Mouse (Mus musculus) bone marrow, adult 2 months (tissue): ENCODE data around the gene Sik3. TPM values are rescaled to one million over a fixed set of nuclear protein-coding genes. Genes with fewer than 3 reads are reported as not detected.

Experiments
- H3K27ac ChIP-seq: fragments of 200-500 bp; 2 replicates; pipeline ENCODE4 v1.5.1; 2012; ENCODE audit warnings: low read depth, mild to moderate bottlenecking, control low read depth, inconsistent platforms, low read length; ENCODE audit not compliant: control insufficient read depth, poor library complexity, insufficient read depth
- H3K4me1 ChIP-seq: fragments of 200-500 bp; 2 replicates; pipeline ENCODE4 v1.6.1; 2011; ENCODE audit warnings: low read length; ENCODE audit not compliant: control insufficient read depth, insufficient read depth
- H3K4me3 ChIP-seq: fragments of 200-500 bp; replicated peaks from 2 replicates; pipeline ENCODE3; 2011; ENCODE audit warnings: mild to moderate bottlenecking, low read depth, low read length, control low read depth; ENCODE audit not compliant: control insufficient read depth
- CTCF ChIP-seq: fragments of 200-500 bp; IDR thresholded peaks from 2 replicates; pipeline ENCODE4 v1.5.1; 2011; ENCODE audit warnings: low read length, control low read depth; ENCODE audit not compliant: control insufficient read depth, insufficient read depth
- POLR2A ChIP-seq: fragments of 200-500 bp; IDR thresholded peaks from 2 replicates; pipeline ENCODE4 v1.6.1; 2011; ENCODE audit warnings: low read depth, mild to moderate bottlenecking, control low read depth, low read length, borderline replicate concordance; ENCODE audit not compliant: control insufficient read depth
- WGBS: fragments of 180-500 bp; shearing (Covaris S2); methylation state at CpG from one replicate; pipeline ENCODE4 v1.1.7; 2018; 5-methylcytosine and 5-hydroxymethylcytosine counted together
- polyA plus RNA-seq: library from polyadenylated mRNA; stranded (reverse); fragments of >200 nt; gene quantifications from 2 replicates; pipeline ENCODE4 v1.2.4, GENCODE M21; 2011; ENCODE audit warnings: low replicate concordance; ENCODE audit not compliant: missing spikeins, insufficient read depth, insufficient read length

The Sik3 gene
- polyA plus RNA-seq, 1 experiment: 19.0 TPM

DNA sequence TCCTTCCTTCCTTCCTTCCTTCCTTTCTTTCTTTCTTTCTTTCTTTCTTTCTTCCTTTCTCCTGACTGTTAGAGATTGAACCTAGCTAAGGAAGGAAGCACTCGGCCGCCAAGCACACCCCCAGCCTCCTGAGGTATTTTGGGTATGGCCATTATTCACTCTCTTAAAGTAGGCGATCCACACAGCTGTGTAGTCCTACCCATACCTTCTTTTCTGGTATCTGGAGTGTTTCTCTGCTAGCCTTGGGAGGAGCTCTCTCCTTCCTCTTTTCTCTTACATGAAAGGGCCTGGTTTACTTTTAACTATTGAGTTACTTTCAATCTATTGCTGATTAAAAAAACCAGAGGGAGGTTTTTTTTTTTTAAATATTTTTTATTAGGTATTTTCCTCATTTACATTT is 21.2 kb downstream of the Sik3 start:
- H3K4me1 ChIP-seq: peaks cover 3% of the 10 kb centered on the region; the same call in 1 of the 2 replicates

GRCm38 (mm10) chr9:46035290-46035871 is 22.8 kb downstream of the Sik3 start:
- Histone ChIP-seq H3K4me1 (peaks cover 3% of the 10 kb centered on the region; the same call in 1 of the 2 replicates), H3K27ac (no peak overlapping the region), H3K4me3 (no peak overlapping the region)
- WGBS: 70% methylated on average over 9 of the region's 9 CpGs
- TF ChIP-seq POLR2A (no peak), CTCF (no peak)

More for the DNA sequence above, 21.2 kb downstream of the Sik3 start:
- Histone ChIP-seq H3K4me3 (no peak overlapping the region), H3K27ac (no peak overlapping the region)
- WGBS: 11% methylated on average over 3 of the region's 3 CpGs
- TF ChIP-seq POLR2A (no peak), CTCF (no peak)

DNA sequence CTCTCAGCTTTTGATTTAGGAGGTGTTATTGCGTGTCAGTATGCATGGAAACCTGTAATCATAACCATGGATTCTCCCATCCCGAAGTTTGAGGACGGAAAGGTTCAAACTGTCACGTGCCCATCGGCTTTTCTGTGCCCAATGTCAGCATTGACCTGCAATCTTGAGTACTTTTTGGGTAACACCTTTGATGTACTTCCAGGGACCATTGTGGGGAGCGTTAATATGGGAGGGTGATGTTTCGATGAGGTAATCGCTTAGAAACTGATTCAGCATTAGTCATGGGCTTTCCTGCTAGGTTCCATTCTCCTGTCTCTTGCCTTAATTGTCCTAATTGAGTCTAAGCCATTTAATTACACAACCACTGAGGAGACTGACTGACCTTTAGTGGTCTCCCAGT is 24.3 kb downstream of the Sik3 start:
- WGBS: 93% methylated on average over 8 of the region's 8 CpGs
- H3K4me3 ChIP-seq: no peak overlapping the region
- TF ChIP-seq POLR2A: no peak
- TF ChIP-seq CTCF: no peak
- H3K27ac ChIP-seq: no peak overlapping the region
- peaks cover 3% of the 10 kb centered on the region; the same call in 1 of the 2 replicates for H3K4me1 ChIP-seq

- H3K27ac ChIP-seq: no peak overlapping the region
- peaks cover under 1% of the 10 kb centered on the region; the same call in 1 of the 2 replicates for H3K4me1 ChIP-seq
- H3K4me3 ChIP-seq: no peak overlapping the region
- whole genome bisulfite sequencing: 92% methylated on average over 13 of the region's 13 CpGs
- no peak for TF ChIP-seq CTCF
- no peak for TF ChIP-seq POLR2A
These were observed 26.2 kb downstream of the Sik3 start for GRCm38 (mm10) chr9:46038786-46039185.

DNA sequence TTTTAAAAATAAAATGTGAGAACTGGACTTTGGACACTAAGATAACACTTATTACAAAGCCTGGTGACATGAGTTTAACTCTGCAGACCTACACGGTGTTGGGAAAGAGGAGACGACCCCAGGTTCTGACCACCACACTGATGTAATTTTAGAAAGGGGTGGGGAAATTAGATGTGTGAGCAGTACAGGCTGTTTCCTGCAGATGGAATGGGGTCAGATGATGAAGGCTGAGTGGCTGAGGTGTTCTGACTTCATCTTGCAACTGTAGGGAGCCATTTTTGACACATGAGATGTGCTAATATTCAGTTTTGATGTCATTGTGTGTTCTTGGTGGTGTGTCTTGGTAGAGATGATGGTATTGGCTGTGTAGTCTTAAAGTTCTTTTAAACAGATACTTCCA is 28.6 kb downstream of the Sik3 start:
- WGBS: 53% methylated on average over 2 of the region's 2 CpGs
- no peak for TF ChIP-seq POLR2A
- no peak for TF ChIP-seq CTCF

DNA sequence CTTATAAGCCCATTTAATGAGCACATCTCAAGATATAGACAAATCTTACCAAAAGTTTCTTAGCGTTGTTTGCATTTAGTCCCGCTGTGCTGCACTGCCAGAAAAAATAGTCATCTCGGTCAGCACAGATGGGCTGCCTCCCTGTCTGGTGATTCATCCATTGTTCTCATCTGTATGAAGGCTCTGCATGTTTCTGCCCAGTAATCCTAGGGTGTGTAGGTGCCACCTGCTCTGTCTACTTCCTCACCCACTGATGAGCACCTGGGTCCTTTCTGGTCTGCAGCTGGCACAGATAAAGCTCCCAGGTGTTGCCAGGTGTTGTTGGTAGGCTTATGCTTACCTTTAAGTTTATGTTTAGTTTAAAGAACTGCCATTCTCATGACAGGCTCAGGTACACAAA is 29.8 kb downstream of the Sik3 start:
- no peak for TF ChIP-seq POLR2A
- TF ChIP-seq CTCF: no peak
- 87% methylated on average over 3 of the region's 3 CpGs for WGBS
- Histone ChIP-seq H3K4me3 (no peak overlapping the region), H3K4me1 (no peaks in the 10 kb centered on the region), H3K27ac (no peak overlapping the region)

More for the DNA sequence above, 28.6 kb downstream of the Sik3 start:
- Histone ChIP-seq H3K27ac (no peak overlapping the region), H3K4me3 (no peak overlapping the region), H3K4me1 (no peaks in the 10 kb centered on the region)

- Histone ChIP-seq H3K4me1 (no peaks in the 10 kb centered on the region), H3K27ac (no peak overlapping the region), H3K4me3 (no peak overlapping the region)
- TF ChIP-seq CTCF: no peak
- TF ChIP-seq POLR2A: no peak
- 84% methylated on average over 8 of the region's 8 CpGs for WGBS
These were observed 31.0 kb downstream of the Sik3 start for GRCm38 (mm10) chr9:46043626-46044025.

DNA sequence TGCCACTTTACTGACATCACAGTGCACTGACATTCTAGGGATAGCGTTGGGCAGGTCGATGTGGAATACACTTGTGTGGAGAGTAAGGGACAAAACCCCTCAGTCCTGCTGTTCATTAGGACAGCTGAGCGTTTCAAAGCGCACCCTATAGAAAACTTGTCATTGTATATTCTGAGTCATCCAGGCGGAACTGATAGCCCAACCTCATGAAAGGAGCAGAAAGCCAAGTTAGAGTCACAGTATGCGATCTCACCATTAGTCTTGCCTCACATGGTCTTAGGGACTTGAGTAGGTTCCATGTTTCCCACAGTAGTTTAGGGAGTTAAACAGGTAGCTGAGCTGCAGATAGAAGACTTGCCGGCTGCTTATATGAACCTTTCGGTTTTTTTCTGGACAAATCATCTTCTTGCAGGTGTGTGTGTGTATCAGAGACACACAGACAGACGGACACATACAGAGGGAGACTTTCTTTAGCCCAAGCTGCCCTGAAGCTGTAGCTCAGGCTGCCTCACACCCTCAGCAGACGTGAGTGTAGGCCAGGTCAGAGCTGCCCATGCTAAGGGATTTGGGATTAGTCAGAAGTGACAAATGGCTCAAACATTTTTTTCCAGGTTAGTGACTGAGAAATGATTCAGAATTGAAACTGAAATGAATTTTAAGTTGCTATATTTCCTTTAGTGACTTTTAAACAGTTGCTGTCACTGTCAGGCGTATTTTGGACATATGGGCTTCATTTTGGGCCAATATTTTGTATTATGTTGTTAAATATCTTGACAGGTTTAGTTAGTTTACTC is 34.3 kb downstream of the Sik3 start:
- 87% methylated on average over 11 of the region's 11 CpGs for WGBS
- no peak overlapping the region for H3K27ac ChIP-seq
- no peak overlapping the region for H3K4me3 ChIP-seq
- no peaks in the 10 kb centered on the region; the same call in none of the 2 replicates for H3K4me1 ChIP-seq
- no peak for TF ChIP-seq POLR2A
- TF ChIP-seq CTCF: no peak
